ENCODE assay signal across 12 mouse cellular contexts in genomic region chr15:13635346-13635940, GRCm38 (mm10).
A peak's percentile ranks its signal among the peaks of the same experiment; 100 is the strongest.
DNase-seq lines count a peak whose midpoint lies in the region; ATAC-seq and TF ChIP-seq lines count a peak whose summit lies in the region.
"Had no signal": no experiment of that assay in that cellular context is flagged by ENCODE, and none has a peak within 500 bp of the region (broad histone marks: within the 10 kb centered on the region; RNA-seq: fewer than 3 reads in every experiment).

No protein-coding gene starts in this region.

- no peaks in the 10 kb centered on the region for H3K79me2 ChIP-seq in heart, adult 2 months (replicated peaks; ENCODE audit: control insufficient read depth, insufficient read depth, low read length)

- no peak for TF ChIP-seq CTCF in heart, adult 2 months (IDR thresholded peaks at IDR 0.05)

- no peaks in the 10 kb centered on the region for H3K4me1 ChIP-seq in heart, adult 2 months (ENCODE audit: control insufficient read depth, insufficient read depth, low read length)
- H3K4me1 ChIP-seq: embryonic facial prominence, embryonic 15.5 days had no signal

- H3K9ac ChIP-seq in heart, adult 2 months (ENCODE audit: low read depth, low read length) = no peak overlapping the region
- H3K9ac ChIP-seq: embryonic facial prominence, embryonic 15.5 days had no signal

- TF ChIP-seq POLR2A in heart, adult 2 months (IDR thresholded peaks at IDR 0.05; ENCODE audit: insufficient read depth, low read depth, low read length) = no peak

- TF ChIP-seq EP300 in heart, adult 2 months (IDR thresholded peaks at IDR 0.05; ENCODE audit: insufficient read depth, low read depth, low read length) = no peak

- no peaks in the 10 kb centered on the region for H3K27me3 ChIP-seq in heart, adult 2 months (ENCODE audit: control insufficient read depth, insufficient read depth, low read length)
- H3K27me3 ChIP-seq: embryonic facial prominence, embryonic 15.5 days had no signal

- DNase-seq in heart, adult 2 months = peak; percentile 16 to 30
- DNase-seq in heart, postnatal 25 days (ENCODE audit: low spot score) = no peak
- DNase-seq in Muller cell, postnatal 12 days (ENCODE audit: inconsistent ontology term) = peak; percentile 86
- peak; percentile 26 for DNase-seq in brain, embryonic 18.5 days (ENCODE audit: low read depth, low spot score)
- DNase-seq in heart, postnatal 4 days = peak; percentile 58
- DNase-seq in adrenal gland, adult 18-20 months (ENCODE audit: low spot score in 2 of 2) = no peak
- DNase-seq: cerebellum, postnatal 25 days; kidney, adult 18-20 months had no signal

- ATAC-seq in erythroblast, adult 5-6 weeks (replicated peaks; ENCODE audit: low FRiP score, poor library complexity, severe bottlenecking) = no peak
- ATAC-seq: CD4-positive, CD25-positive, alpha-beta regulatory T cell, adult 4 months; midbrain, embryonic 16.5 days had no signal

- intact Hi-C loops in heart, adult 2 months (cut with DNase I) = no loop called here
- intact Hi-C loops in heart, postnatal 25 days (cut with DNase I) = no loop called here

- no peak overlapping the region for H3K4me3 ChIP-seq in heart, adult 2 months
- H3K4me3 ChIP-seq: embryonic facial prominence, embryonic 15.5 days had no signal

- H3K27ac ChIP-seq in heart, adult 2 months = no peak overlapping the region
- H3K27ac ChIP-seq: embryonic facial prominence, embryonic 15.5 days had no signal

- 20% methylated on average over 2 of the region's 2 CpGs for whole genome bisulfite sequencing in heart, adult 2 months

- H3K36me3 ChIP-seq in heart, adult 2 months (ENCODE audit: control insufficient read depth, insufficient read depth, low read length) = no peaks in the 10 kb centered on the region
- H3K36me3 ChIP-seq: embryonic facial prominence, embryonic 15.5 days had no signal

Comparison
In these comparisons a context has a peak if more than half of its experiments do, and no peak if none do; other contexts are left out.
1. DNase-seq: peak in heart, adult 2 months (2 of 2), Muller cell, postnatal 12 days (single experiment), brain, embryonic 18.5 days (single experiment) and heart, postnatal 4 days (single experiment); none in heart, postnatal 25 days (single experiment) and adrenal gland, adult 18-20 months (0 of 2).